Comparison of ENCODE assay signal across 19 mouse cellular contexts in the genomic region with DNA sequence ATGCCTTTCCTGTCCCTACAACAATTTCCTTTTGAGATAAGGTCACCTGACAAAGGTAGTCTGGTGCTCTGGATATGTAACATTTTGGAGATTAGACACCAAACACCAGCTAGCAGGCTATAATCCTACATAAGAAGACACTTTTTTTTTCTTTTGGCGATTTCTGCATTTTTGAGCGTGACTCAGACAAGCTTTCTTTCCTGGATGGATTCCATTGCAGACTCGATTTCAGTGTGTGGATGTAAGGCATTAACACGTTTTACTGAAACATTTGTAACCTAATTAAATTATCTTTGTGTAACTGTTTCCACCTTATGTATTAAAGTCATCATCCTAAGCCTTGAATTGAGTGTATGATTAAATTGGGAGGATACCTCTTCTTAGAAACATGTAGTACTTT. TPM values are rescaled to one million over a fixed set of nuclear protein-coding genes. Genes with fewer than 3 reads are reported as not detected.
"Had no signal": no experiment of that assay in that cellular context is flagged by ENCODE, and none has a peak within 500 bp of the region (broad histone marks: within the 10 kb centered on the region; RNA-seq: fewer than 3 reads in every experiment).

No protein-coding gene starts in this region.

- ATAC-seq: liver, embryonic 12.5 days; liver, postnatal 0 days; lung, postnatal 0 days; midbrain, embryonic 13.5 days; midbrain, embryonic 15.5 days; midbrain, embryonic 16.5 days had no signal

- DNase-seq: left cerebral cortex, postnatal 4 days; liver; liver, embryonic 13.5 days; liver, postnatal 0 days; lung, adult 18-20 months; lung, adult 2 months; lung, embryonic 14.5 days; lung, postnatal 10 days; lung, postnatal 14 days; lung, postnatal 36 days; lung, postnatal 4 days; midbrain, embryonic 14.5 days had no signal

RNA-seq across cellular contexts. Expression of gene Ncam2, which starts 7.9 kb away (rescaled TPM):
- total RNA-seq: megakaryocyte progenitor cell, adult 5-6 weeks; megakaryocyte-erythroid progenitor cell, adult 5-6 weeks had no signal
